In the genomic region with DNA sequence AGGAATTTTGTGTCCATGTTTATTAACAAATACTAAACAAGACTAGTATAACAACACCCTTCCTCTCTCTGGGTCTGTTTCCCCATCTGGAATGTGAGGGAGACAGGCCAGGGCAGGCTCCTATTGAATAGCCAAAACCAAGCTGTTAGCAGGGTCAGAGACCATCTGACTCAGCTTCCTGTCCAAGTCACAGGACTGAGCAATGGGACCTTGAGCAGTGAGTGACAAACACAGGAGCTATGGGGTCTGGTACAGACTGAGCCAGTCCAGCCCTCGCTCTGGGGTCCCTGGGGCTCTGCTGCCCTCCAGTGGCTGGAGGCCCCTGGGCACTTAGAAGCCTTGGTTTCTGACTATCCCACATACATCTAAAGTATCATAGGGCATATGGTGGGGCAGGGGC, we compare ENCODE assay signal across 8 mouse cellular contexts.
A peak's percentile ranks its signal among the peaks of the same experiment; 100 is the strongest.
DNase-seq lines count a peak whose midpoint lies in the region; ATAC-seq and TF ChIP-seq lines count a peak whose summit lies in the region.

No protein-coding gene starts in this region.

- H3K9me3 ChIP-seq in ES-Bruce4 (replicated peaks; ENCODE audit: control insufficient read depth, insufficient read depth, low read length, poor library complexity, severe bottlenecking) = no peaks in the 10 kb centered on the region
- no peaks in the 10 kb centered on the region for H3K9me3 ChIP-seq in lung, postnatal 0 days (ENCODE audit: low read length)

- H3K27me3 ChIP-seq in ES-Bruce4 (ENCODE audit: control insufficient read depth, insufficient read depth, low read length, poor library complexity, severe bottlenecking) = no peaks in the 10 kb centered on the region
- H3K27me3 ChIP-seq in lung, postnatal 0 days (replicated peaks; ENCODE audit: insufficient read depth, low read length) = no peaks in the 10 kb centered on the region

- TF ChIP-seq EP300 in ES-Bruce4 (IDR thresholded peaks at IDR 0.05; ENCODE audit: insufficient read depth, low read depth, low read length) = peak; percentile 58; the same call in 1 of the 2 replicates
- peak; percentile 79 for TF ChIP-seq EP300 in lung, postnatal 0 days (IDR thresholded peaks at IDR 0.05)

- H3K36me3 ChIP-seq in ES-Bruce4 (ENCODE audit: control insufficient read depth, insufficient read depth, low read length, poor library complexity, severe bottlenecking) = no peaks in the 10 kb centered on the region
- H3K36me3 ChIP-seq in lung, postnatal 0 days (ENCODE audit: insufficient read depth, low read length) = no peaks in the 10 kb centered on the region

- 14% methylated on average over 1 of the region's 1 CpGs for WGBS in lung, postnatal 0 days

- H3K9ac ChIP-seq in ES-Bruce4 (ENCODE audit: low read depth, poor library complexity, severe bottlenecking) = no peak overlapping the region
- no peak overlapping the region for H3K9ac ChIP-seq in lung, postnatal 0 days (replicated peaks; ENCODE audit: low read depth)

- H3K27ac ChIP-seq in ES-Bruce4 (ENCODE audit: insufficient read depth, low read length) = no peak overlapping the region
- H3K27ac ChIP-seq in lung, postnatal 0 days (ENCODE audit: low read length) = no peak overlapping the region

- ATAC-seq in hematopoietic stem cell, adult 5-6 weeks (replicated peaks in 1 of 2; ENCODE audit: insufficient read depth in 1 of 2, low FRiP score in 2 of 2, low TSS enrichment in 1 of 2, low read depth in 1 of 2, poor library complexity in 2 of 2, severe bottlenecking in 2 of 2) = peak; percentile 70 to 85
- peak; percentile 95 for ATAC-seq in lung, postnatal 0 days

- no peak overlapping the region for H3K4me2 ChIP-seq in lung, postnatal 0 days (replicated peaks; ENCODE audit: low read depth, low read length)

- no peak for TF ChIP-seq POLR2A in ES-Bruce4 (IDR thresholded peaks at IDR 0.05; ENCODE audit: insufficient read depth, low read length)

- peak; percentile 86 for TF ChIP-seq CTCF in ES-Bruce4 (IDR thresholded peaks at IDR 0.05; ENCODE audit: low read depth, low read length)
- TF ChIP-seq CTCF in lung, postnatal 0 days (IDR thresholded peaks at IDR 0.05) = peak; percentile 95

- H3K4me3 ChIP-seq in ES-Bruce4 (ENCODE audit: low read depth, low read length) = no peak overlapping the region
- no peak overlapping the region for H3K4me3 ChIP-seq in lung, postnatal 0 days (ENCODE audit: low read depth, low read length)

- DNase-seq in cerebellum, adult 11-12 months = peak; percentile 71
- DNase-seq in forelimb bud, embryonic 11.5 days (ENCODE audit: low read depth, low spot score) = peak; percentile 73
- peak; percentile 72 for DNase-seq in layer of hippocampus, adult 9-11 months
- DNase-seq in lung, postnatal 0 days (ENCODE audit: low spot score) = peak; percentile 87
- DNase-seq in ovary, postnatal 10 days (ENCODE audit: low spot score) = peak; percentile 55
- peak; percentile 46 to 76 for DNase-seq in thymus, postnatal 10 days (ENCODE audit: low spot score in 2 of 2)

- H3K4me1 ChIP-seq in ES-Bruce4 (ENCODE audit: control insufficient read depth, insufficient read depth, low read length) = peaks cover 5% of the 10 kb centered on the region
- H3K4me1 ChIP-seq in lung, postnatal 0 days (ENCODE audit: insufficient read depth, low read depth, low read length) = no peaks in the 10 kb centered on the region
